Mouse (Mus musculus) cerebellum, postnatal 36 days (tissue): ENCODE data around the gene Clip2.

Source experiments
- DNase-seq, 2 experiments: peaks; one replicate each; pipeline ENCODE4 v3.0.0; 2021 to 2022; ENCODE audit warnings: mixed read lengths in 2 of 2

Clip2 gene

GRCm38 (mm10) chr5:134552110-134552972, at the start of gene Clip2:
Gene Clip2 (minus strand): TSS chr5:134552434.
- peak; percentile 99 to 100 for DNase-seq

GRCm38 (mm10) chr5:134597711-134598110, 45.5 kb upstream of the Clip2 start:
- DNase-seq, result no peak

- no peak for DNase-seq
Observed at GRCm38 (mm10) chr5:134593093-134593492, 40.9 kb upstream of the Clip2 start.

GRCm38 (mm10) chr5:134592026-134592581, 39.9 kb upstream of the Clip2 start:
- DNase-seq, result peak; percentile 39 to 46

GRCm38 (mm10) chr5:134589900-134590299, 37.7 kb upstream of the Clip2 start:
- DNase-seq, result no peak

- DNase-seq, result no peak
Observed at GRCm38 (mm10) chr5:134584798-134585197, 32.6 kb upstream of the Clip2 start.

- no peak for DNase-seq
Observed at GRCm38 (mm10) chr5:134583884-134584213, 31.6 kb upstream of the Clip2 start.

GRCm38 (mm10) chr5:134583006-134583883, 31.0 kb upstream of the Clip2 start:
- DNase-seq, result no peak

- DNase-seq, result peak; percentile 98
Observed at GRCm38 (mm10) chr5:134582221-134582907, 30.1 kb upstream of the Clip2 start.

- DNase-seq, result no peak
Observed at GRCm38 (mm10) chr5:134581146-134581545, 28.9 kb upstream of the Clip2 start, which contains the start of gene Rfc2. Gene Rfc2 (plus strand): TSS chr5:134581366.

- DNase-seq, result no peak
Observed at GRCm38 (mm10) chr5:134579135-134579534, 26.9 kb upstream of the Clip2 start.

GRCm38 (mm10) chr5:134577534-134577933, 25.3 kb upstream of the Clip2 start:
- DNase-seq, result no peak

- DNase-seq, result no peak
Observed at GRCm38 (mm10) chr5:134576517-134577220, 24.4 kb upstream of the Clip2 start.

GRCm38 (mm10) chr5:134575833-134576232, 23.6 kb upstream of the Clip2 start:
- DNase-seq, result no peak

- DNase-seq, result no peak
Observed at GRCm38 (mm10) chr5:134572508-134573214, 20.4 kb upstream of the Clip2 start.

- peak; percentile 31 to 55 for DNase-seq
Observed at GRCm38 (mm10) chr5:134571730-134572507, 19.7 kb upstream of the Clip2 start.

GRCm38 (mm10) chr5:134568964-134569491, 16.8 kb upstream of the Clip2 start:
- no peak for DNase-seq

- DNase-seq, result no peak
Observed at GRCm38 (mm10) chr5:134568030-134568429, 15.8 kb upstream of the Clip2 start.

GRCm38 (mm10) chr5:134567445-134567844, 15.2 kb upstream of the Clip2 start:
- DNase-seq, result no peak

- DNase-seq, result no peak
Observed at GRCm38 (mm10) chr5:134565696-134566095, 13.5 kb upstream of the Clip2 start.
